Mouse (Mus musculus) effector memory CD4-positive, alpha-beta T cell, adult 7 months (primary cell): Measurements from ENCODE around the gene Spag8. TPM values are rescaled to one million over a fixed set of nuclear protein-coding genes. Genes with fewer than 3 reads are reported as not detected.

ENCODE experiments used
- polyA plus RNA-seq: library from polyadenylated mRNA; unstranded; fragments of 100-300 nt; shearing (Covaris generic); gene quantifications from one replicate; pipeline ENCODE4 v1.2.1, GENCODE M21; 2017

The Spag8 gene
- not detected for polyA plus RNA-seq

DNA sequence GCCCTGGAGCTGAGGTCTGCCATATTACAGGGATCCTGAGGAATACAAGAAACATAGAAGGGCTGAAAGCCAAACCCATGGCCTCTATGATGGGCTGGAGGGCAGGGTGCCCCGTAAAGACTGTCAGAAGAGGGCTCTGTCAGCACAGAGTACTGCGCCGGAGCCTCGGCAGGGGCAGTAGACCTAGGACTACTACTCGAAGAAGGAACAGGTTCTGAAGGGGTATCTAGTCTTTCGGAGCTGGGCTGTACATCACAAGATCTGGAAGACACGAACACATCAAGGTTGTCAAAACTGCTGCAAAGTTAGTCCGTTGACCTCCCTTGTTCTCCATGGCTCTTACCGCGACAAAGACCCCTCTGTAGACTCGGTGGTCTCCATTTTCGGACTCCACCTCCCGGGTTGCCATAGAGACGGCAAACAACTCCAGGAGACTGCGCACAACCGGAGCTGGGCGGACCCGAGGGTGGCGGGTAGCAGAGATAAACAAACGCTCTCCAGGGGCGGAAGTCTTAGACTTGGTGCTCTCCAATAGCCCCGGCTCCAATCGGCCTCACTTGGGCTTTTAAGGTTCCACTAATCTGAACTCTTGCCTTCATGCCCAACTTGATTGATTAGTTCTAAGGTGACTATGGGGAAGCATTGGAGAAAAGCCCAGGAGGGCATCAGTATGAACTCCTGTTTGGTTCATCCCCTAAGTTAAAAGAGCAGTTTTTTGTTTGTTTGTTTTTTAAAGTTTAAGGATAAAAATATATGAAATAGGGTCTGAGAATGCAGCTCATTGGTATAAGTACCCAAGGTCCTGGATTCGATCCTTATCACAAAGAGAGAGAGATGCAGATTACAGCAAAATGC, at the start of gene Spag8:
Gene Spag8, minus strand, starts transcription at position 434 of the 855 bp plus-strand sequence.

DNA sequence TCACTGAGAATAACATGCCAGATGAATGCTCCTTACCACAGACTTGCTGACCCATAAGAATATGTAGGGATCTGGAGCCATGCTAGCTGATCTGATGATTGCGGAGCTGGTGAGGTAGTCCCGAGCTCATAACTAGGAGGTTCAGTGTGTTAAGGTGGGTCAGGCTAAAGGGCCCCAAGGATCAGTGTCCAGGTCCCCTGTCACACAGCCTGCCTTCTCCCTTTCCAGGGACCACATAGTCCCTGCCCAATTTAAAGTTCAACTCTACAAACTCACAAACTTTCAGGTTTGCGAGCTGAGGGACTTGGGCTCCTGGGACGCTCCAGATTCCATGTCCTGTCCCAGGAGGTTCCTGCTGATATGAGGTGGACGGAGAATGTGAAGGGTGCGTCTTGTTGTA, 47.3 kb upstream of the Spag8 start, which contains the start of gene Olfr70:
Gene Olfr70, minus strand, starts transcription at position 101 of the 400 bp plus-strand sequence.

DNA sequence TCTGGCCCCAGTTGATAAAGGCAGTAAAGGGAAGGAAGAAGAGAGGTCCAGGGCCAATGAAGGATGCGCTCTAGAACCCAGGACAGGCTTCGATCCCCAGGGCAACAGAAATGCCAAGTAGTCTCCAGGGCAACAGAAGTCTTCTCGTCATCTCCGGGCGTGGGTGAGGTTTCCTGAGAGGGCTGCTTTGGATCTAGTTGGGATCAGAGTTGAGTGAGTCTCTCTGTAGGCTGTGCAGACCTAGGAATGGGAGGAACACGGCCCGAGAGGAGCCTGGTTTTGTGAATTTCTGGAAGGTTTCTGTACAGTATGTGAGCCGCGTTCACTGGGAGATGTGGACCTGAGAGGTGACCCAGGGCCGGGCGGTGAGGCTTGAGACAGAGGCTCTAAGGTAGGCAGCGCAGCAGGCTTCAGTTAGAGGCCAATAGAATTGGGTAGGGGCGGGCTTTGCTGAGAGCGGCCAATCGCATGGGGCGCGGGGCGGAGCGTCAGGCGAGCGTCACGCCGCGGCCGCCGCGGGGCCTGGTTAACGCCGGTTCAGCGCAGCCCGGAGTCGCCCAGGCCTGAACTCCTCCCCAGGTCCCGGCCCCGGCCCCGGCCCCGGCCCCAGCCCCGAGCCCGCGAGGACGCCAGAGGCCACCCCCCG, 15.5 kb upstream of the Spag8 start, which contains the start of the genes Tmem8b and Fam221b:
Gene Tmem8b, plus strand, starts transcription at position 190 of the 646 bp plus-strand sequence.
Gene Fam221b, minus strand, starts transcription at position 364 of the 646 bp plus-strand sequence.

DNA sequence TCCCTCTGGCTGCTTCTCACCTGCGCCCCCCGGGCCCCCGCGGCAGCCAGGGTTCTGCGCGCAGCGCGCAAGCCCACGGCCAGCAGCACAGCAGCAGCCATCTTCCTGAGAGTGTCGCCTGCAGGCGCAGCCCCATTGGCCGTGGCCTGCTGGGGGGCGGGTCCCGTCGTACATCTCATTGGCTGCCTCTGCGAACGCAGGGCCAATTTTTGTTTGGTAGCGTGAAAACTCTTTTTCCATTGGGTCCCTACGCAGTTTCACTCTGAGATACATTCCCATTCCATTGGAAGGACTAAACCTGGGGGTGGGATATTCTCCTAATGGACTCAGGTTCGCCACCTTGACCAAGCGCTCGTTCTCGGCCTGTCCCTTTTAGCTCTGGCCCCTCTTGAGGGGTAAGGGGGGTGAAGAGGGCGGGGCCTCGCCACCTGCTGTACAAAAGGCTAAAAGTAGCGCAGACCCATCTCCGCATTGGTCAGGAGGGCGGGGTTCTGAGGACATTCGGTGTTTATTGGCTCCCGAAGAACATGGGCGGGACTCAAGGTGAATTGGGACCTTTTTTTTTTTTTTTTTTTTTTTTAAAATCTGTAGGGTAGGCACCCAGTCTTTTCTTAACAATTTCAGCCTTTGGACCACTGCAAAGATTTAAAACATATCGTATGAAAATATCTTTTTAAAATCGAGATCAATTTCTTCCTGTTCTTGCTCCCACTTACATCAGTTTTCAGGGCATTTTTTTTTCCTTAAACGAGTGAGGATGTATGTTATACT, 3.1 kb upstream of the Spag8 start, which contains the start of gene Hint2:
Gene Hint2, minus strand, starts transcription at position 128 of the 771 bp plus-strand sequence.

DNA sequence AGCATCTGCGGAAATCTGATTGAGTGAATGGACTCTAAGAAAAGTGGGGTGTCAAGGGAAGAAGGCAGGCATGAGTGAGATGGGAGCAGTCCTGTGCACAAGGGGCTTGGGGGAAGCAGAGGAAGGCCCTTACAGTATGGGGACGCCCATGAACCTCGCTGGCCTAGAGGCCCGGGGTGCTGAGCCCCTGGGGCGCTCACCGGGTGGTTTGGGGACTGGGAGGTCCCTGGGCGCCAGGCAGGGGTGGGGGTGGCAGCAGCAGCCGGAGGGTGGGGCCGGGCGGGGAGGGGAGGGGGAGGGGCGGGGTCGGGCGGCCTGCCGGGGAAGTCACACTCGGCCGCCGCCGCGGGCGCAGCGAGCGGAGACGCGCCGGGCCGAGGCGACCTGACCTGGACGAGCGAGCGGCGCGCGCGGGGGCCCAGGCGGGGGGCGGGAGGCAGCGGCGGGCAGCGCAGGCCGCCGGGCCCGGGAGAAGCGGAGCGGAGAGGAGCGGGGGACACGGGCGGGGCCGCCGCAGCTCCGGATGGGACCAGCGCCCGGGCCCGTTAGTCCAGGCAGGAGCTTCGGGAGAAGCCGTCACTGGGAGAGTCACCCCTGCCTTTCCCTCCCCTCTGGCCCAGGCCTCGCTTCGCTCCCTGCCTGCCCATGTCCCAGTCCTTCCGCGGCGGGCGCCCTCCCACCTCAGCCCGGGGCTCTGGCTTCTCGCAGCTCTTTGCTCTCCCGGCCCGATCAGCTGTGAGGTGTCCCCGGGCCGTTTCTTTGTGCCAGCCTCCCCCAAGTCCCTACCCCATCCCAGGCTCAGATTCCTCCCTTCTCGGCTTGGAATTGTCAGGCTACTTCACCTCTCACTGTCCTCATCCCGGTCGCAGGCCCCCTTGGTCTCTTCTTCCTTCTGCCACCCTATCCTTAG, 22.1 kb downstream of the Spag8 start, which contains the start of gene Npr2:
Gene Npr2, plus strand, starts transcription at position 890 of the 910 bp plus-strand sequence.

Other genes starting within 250 kb of the Spag8 start
- gene Fam166b, start 224.5 kb downstream of the Spag8 start, polyA plus RNA-seq = not detected
- 76.2 TPM for gene Tesk1, start 211.7 kb downstream of the Spag8 start, polyA plus RNA-seq
- gene Cd72, start 199.0 kb downstream of the Spag8 start, polyA plus RNA-seq = 22.2 TPM
- 259 TPM for gene Sit1, start 169.9 kb downstream of the Spag8 start, polyA plus RNA-seq
- gene Ccdc107, start 160.7 kb downstream of the Spag8 start, polyA plus RNA-seq = 75.2 TPM
- 11.4 TPM for gene Arhgef39, start 153.9 kb downstream of the Spag8 start, polyA plus RNA-seq
- gene Car9, start 146.6 kb downstream of the Spag8 start, polyA plus RNA-seq = 0.45 TPM
- not detected for gene Tpm2, start 129.8 kb downstream of the Spag8 start, polyA plus RNA-seq
- 56.9 TPM for gene Creb3, start 91.3 kb downstream of the Spag8 start, polyA plus RNA-seq
- 199 TPM for gene Tln1, start 90.9 kb downstream of the Spag8 start, polyA plus RNA-seq
- gene Rgp1, start 74.9 kb downstream of the Spag8 start, polyA plus RNA-seq = 7.2 TPM
- gene Gba2, start 74.7 kb downstream of the Spag8 start, polyA plus RNA-seq = 26.1 TPM
- 2.8 TPM for gene Msmp, start 69.1 kb downstream of the Spag8 start, polyA plus RNA-seq
- gene Npr2, start 21.7 kb downstream of the Spag8 start, polyA plus RNA-seq = 0.13 TPM
- gene Hint2, start 2.9 kb upstream of the Spag8 start, polyA plus RNA-seq = 54.9 TPM
- gene Tmem8b, start 15.4 kb upstream of the Spag8 start, polyA plus RNA-seq = 1.4 TPM
- gene Fam221b, start 15.6 kb upstream of the Spag8 start, polyA plus RNA-seq = 1.5 TPM
- not detected for gene Olfr70, start 47.2 kb upstream of the Spag8 start, polyA plus RNA-seq
- 0.15 TPM for gene Olfr71, start 56.7 kb upstream of the Spag8 start, polyA plus RNA-seq
- not detected for gene Hrct1, start 73.6 kb upstream of the Spag8 start, polyA plus RNA-seq
- 0.41 TPM for gene Spaar, start 76.4 kb upstream of the Spag8 start, polyA plus RNA-seq
- gene Olfr159, start 117.4 kb upstream of the Spag8 start, polyA plus RNA-seq = not detected
- 0.95 TPM for gene Olfr156, start 170.3 kb upstream of the Spag8 start, polyA plus RNA-seq
- 0.35 TPM for gene Olfr157, start 186.6 kb upstream of the Spag8 start, polyA plus RNA-seq
- 0.22 TPM for gene Olfr155, start 198.0 kb upstream of the Spag8 start, polyA plus RNA-seq
- 7.7 TPM for gene Reck, start 221.9 kb upstream of the Spag8 start, polyA plus RNA-seq